Mouse (Mus musculus) limb, embryonic 11.5 days (tissue): ENCODE results near the gene Hormad2. TPM values are rescaled to one million over a fixed set of nuclear protein-coding genes. Genes with fewer than 3 reads are reported as not detected.

Experiments used
- ATAC-seq: fragments of 200-750 bp; cut with Nextera tagmentation; 2 replicates; pipeline ENCODE4 v1.8.0; 2017; ENCODE audit warnings: low read depth; ENCODE audit not compliant: insufficient number of reproducible peaks, low FRiP score, low TSS enrichment
- DNase-seq: peaks from one replicate; pipeline ENCODE4 v3.0.0-alpha.2; 2015; ENCODE audit warnings: low spot score
- H3K27ac ChIP-seq: fragments of 300-500 bp; sonication (generic); replicated peaks from 2 replicates; pipeline ENCODE4 v1.5.1; 2014; ENCODE audit warnings: low read depth, mild to moderate bottlenecking, low read length
- H3K27me3 ChIP-seq: fragments of 300-500 bp; sonication (generic); 2 replicates; pipeline ENCODE4 v1.6.1; 2014; ENCODE audit warnings: mild to moderate bottlenecking, low read length, mixed read lengths; ENCODE audit not compliant: control insufficient read depth, insufficient read depth
- H3K36me3 ChIP-seq: fragments of 300-500 bp; sonication (generic); 2 replicates; pipeline ENCODE4 v1.6.1; 2014; ENCODE audit warnings: mild to moderate bottlenecking, low read length, moderate library complexity, mixed read lengths; ENCODE audit not compliant: control insufficient read depth, insufficient read depth
- H3K4me1 ChIP-seq: fragments of 300-500 bp; sonication (generic); 2 replicates; pipeline ENCODE4 v1.6.1; 2014; ENCODE audit warnings: low read length, mixed read lengths; ENCODE audit not compliant: control insufficient read depth, insufficient read depth
- H3K4me2 ChIP-seq: fragments of 300-500 bp; sonication (generic); 2 replicates; pipeline ENCODE4 v1.6.1; 2014; ENCODE audit warnings: low read depth, mild to moderate bottlenecking, moderate library complexity; ENCODE audit not compliant: severe bottlenecking
- H3K4me3 ChIP-seq: fragments of 300-500 bp; sonication (generic); 2 replicates; pipeline ENCODE4 v1.5.1; 2014; ENCODE audit warnings: low read depth, low read length
- H3K9ac ChIP-seq: fragments of 300-500 bp; sonication (generic); 2 replicates; pipeline ENCODE4 v1.6.1; 2014; ENCODE audit warnings: mild to moderate bottlenecking, low read length
- H3K9me3 ChIP-seq: fragments of 300-500 bp; sonication (generic); 2 replicates; pipeline ENCODE4 v1.6.1; 2016; ENCODE audit warnings: low read length; ENCODE audit not compliant: control insufficient read depth
- WGBS: fragments of 180-500 bp; shearing (Covaris S2); extraction: QIAGEN DNeasy Blood & Tissue Kit; methylation state at CpG from one replicate; pipeline ENCODE4 v1.1.7; 2014; 5-methylcytosine and 5-hydroxymethylcytosine counted together
- polyA plus RNA-seq: library from polyadenylated mRNA; unstranded; fragments of >200 nt; fragmentation: Nextera tagmentation; extraction: Ambion mirVana; gene quantifications from 2 replicates; pipeline ENCODE4 v1.2.1, GENCODE M21; 2014

Gene Hormad2
- polyA plus RNA-seq, 1 experiment from 2014 or later, result 0.35 TPM

DNA sequence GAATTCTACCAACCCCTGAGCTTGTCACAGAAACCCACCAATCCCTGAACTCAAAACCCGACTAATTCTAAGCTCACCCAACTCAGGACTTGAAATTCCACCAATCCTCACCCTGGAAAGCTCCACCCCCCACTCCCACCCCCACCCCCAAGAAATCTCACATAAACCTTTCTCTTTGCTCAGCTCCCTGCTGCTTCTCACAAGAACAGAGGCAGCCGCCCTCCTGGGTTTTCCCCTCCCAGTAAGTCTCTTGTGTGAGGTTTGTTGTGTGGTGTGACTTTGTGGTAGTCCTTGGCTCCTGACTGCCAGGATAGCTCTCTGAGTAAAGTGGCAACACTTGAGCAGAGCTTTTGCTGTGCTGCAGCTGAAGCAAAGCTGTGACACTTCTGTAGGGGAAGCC, 22.0 kb upstream of the Hormad2 start:
- no peak for DNase-seq
- Histone ChIP-seq H3K27ac (no peak overlapping the region), H3K9me3 (no peaks in the 10 kb centered on the region), H3K4me2 (no peak overlapping the region), H3K27me3 (no peaks in the 10 kb centered on the region), H3K9ac (no peak overlapping the region), H3K4me1 (0 out of 2 replicates have a peak, but pooled peaks cover 2% of the 10 kb centered on the region), H3K36me3 (no peaks in the 10 kb centered on the region), H3K4me3 (no peak overlapping the region)
- ATAC-seq, result no peak
- WGBS, result 55% methylated on average over 2 of the region's 2 CpGs

DNA sequence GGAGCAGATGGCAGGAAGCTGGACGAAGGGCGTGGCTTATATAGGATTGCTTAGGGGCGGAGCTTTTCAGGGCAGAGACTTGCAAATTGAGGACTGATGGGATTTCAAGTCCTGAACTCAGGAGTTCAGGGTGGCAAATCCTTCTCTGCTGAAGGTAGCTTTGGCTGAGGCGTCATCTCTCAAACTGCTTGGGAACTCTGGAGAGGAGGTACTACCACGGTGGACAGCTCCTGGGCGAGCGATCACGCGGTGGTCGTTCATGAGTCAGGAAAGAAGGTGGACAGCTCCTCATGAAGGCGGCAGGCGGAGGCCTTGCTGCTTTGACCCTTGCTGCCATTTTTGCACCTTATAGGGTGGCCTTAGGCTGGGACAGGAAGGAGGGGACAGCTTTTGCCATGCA, 20.2 kb upstream of the Hormad2 start:
- DNase-seq (peak; percentile 66), ATAC-seq (no peak)
- Histone ChIP-seq H3K36me3 (no peaks in the 10 kb centered on the region), H3K9ac (no peak overlapping the region), H3K27me3 (no peaks in the 10 kb centered on the region), H3K27ac (no peak overlapping the region), H3K9me3 (no peaks in the 10 kb centered on the region), H3K4me3 (no peak overlapping the region), H3K4me1 (0 out of 2 replicates have a peak, but pooled peaks cover 2% of the 10 kb centered on the region), H3K4me2 (no peak overlapping the region)
- WGBS, result 11% methylated on average over 12 of the region's 12 CpGs

DNA sequence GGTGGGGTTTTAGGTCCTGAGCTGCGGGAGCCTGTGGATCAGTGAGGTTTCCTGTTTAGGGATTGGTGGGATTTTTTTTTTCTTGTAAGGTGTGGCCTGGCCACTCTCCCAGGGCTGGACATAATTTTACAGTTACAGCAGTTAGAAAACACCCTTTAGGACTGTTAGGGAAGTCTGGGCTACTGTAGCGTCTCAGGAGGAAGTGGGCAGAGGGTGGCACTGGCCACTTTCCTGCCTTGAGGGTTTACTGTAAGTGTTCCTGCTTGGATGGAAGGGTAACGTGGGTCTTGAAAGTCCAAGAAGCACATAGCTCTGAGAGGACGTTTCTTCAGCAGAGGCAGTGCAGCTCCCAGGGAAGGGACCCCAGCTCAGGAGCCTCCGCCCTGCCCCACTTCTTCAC, 19.7 kb upstream of the Hormad2 start:
- H3K9ac ChIP-seq, result no peak overlapping the region
- no peaks in the 10 kb centered on the region for H3K27me3 ChIP-seq
- ATAC-seq (no peak), DNase-seq (no peak)
- WGBS, result 63% methylated on average over 5 of the region's 5 CpGs
- no peak overlapping the region for H3K4me3 ChIP-seq
- H3K9me3 ChIP-seq, result no peaks in the 10 kb centered on the region
- H3K36me3 ChIP-seq, result no peaks in the 10 kb centered on the region
- no peak overlapping the region for H3K4me2 ChIP-seq
- H3K27ac ChIP-seq, result no peak overlapping the region
- H3K4me1 ChIP-seq, result 0 out of 2 replicates have a peak, but pooled peaks cover 2% of the 10 kb centered on the region

DNA sequence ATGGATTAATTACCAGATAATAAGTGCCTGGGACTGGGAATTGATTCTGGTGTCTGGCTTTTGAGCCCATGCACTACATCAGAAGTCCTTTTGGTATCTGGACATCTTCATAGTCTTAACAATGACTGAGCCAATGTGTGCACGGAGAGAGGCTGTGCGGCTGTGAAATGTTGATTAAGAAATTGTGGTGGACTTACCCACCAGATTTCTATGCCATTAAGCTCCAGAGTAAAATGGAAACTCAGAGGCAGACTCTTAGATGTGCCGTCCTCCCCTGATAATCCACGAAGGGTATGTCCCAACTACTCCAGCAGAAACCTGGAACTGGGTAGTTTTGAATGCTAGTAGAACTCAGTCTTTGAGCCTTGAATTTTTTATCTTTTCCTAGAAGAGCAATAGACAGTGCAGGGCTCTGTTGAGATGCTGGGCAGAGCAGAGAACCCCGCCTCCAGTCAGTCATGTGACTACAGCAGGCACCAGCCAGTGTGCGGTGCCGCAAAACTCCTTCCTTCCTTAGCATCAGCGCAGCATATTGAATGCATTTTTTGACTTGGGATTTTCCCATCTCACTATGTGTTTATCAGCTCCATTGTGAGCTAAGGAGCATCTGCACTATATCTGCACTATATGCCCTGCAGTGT, 14.1 kb upstream of the Hormad2 start:
- Histone ChIP-seq H3K9ac (no peak overlapping the region), H3K4me3 (no peak overlapping the region), H3K9me3 (no peaks in the 10 kb centered on the region), H3K27me3 (no peaks in the 10 kb centered on the region), H3K36me3 (no peaks in the 10 kb centered on the region), H3K4me1 (no peaks in the 10 kb centered on the region), H3K4me2 (no peak overlapping the region), H3K27ac (no peak overlapping the region)
- WGBS, result 83% methylated on average over 8 of the region's 8 CpGs
- no peak for ATAC-seq
- DNase-seq, result no peak

DNA sequence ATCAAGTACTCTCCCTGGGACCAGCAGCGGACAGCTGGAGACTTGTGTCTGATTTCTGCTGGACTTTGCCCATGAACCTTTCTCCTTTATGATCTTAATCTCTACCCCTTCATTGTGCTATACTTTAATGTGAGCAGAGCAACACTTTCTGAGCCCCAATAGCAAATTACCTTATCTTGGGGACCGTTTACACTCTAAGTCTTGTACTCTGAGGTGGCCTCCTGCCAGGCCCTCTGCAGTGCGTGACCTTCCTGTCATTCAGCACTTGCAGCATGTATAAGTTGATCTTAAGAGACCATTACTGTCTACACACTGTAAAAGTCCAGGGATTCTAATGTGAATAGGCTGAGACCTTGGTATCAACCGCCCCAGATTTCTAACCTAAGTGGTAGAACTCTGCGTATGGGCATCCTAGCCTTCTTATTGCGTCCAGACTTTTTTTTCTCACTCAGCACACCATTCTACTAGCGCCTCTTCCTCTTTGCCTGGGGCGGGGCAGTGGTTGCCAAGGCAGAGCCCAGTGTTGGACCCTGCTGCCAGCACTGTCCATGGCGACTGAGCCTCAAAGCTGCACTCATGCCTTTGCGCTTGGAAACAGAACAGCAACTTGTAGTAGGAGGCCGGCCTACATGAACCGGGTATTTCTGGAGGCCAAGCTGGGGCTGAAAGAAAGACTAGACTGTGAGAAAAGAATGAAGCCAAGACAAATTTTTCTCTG, 11.7 kb upstream of the Hormad2 start:
- Histone ChIP-seq H3K4me2 (no peak overlapping the region), H3K4me3 (no peak overlapping the region), H3K9me3 (no peaks in the 10 kb centered on the region), H3K27me3 (no peaks in the 10 kb centered on the region), H3K4me1 (no peaks in the 10 kb centered on the region), H3K27ac (no peak overlapping the region), H3K36me3 (no peaks in the 10 kb centered on the region), H3K9ac (no peak overlapping the region)
- no peak for ATAC-seq
- no peak for DNase-seq
- WGBS, result 85% methylated on average over 12 of the region's 12 CpGs

DNA sequence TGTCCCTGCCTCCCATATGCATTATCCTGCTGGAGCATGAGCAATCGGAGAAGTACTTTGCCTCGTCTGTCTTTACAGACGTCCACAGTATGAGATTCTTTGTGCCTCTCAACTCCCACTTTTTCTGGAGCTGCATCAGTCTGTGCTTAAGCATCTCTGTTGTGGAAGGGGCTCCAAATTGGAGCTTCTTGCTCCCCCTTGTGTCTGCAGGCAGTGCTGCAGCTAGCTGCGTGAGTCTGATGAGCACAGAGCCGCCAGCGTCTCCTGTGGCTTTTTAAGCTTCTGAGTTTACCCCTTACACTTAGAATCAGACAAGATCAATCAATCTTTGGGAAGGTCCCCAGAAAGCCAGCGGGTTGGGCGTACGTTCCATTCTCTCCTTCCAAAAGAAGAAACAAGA, 10.2 kb upstream of the Hormad2 start:
- ATAC-seq, result no peak
- H3K4me3 ChIP-seq, result no peak overlapping the region

DNA sequence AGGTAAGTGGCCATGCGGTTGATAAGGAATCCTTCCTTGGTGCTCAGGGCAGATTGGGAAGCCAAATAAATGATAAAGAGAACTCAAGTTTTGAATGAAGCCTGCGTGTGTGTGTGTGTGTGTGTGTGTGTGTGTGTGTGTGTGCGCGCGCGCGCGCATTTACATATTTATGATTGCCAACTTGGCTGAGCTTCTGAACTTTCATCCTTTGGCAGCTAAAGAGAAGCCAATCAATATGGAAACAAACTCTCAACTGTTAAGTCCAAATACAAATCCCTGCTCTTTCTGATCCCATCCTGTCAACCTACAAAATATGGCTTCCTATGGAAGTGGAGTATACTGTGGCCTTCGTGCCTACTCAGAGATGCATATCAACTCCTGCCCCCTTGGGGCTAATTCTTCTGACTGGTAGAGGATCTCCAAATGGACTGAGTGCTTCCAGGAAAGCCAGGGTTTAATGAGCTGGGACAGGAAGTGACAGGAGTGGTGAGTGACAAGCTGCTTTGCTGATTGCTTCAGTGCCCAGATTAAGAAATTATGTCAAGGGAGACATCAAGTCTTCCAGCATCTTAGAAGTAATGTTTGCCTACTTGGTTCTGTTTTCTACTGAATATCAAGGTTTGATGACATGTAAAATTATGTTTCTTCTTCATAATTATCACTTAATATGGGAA, 5.4 kb upstream of the Hormad2 start:
- Histone ChIP-seq H3K9me3 (no peaks in the 10 kb centered on the region), H3K36me3 (no peaks in the 10 kb centered on the region), H3K27ac (no peak overlapping the region), H3K4me2 (no peak overlapping the region), H3K27me3 (no peaks in the 10 kb centered on the region), H3K4me1 (no peaks in the 10 kb centered on the region), H3K4me3 (no peak overlapping the region), H3K9ac (no peak overlapping the region)
- DNase-seq (no peak), ATAC-seq (no peak)
- 90% methylated on average over 9 of the region's 9 CpGs for WGBS

More for the DNA sequence above, 10.2 kb upstream of the Hormad2 start:
- Histone ChIP-seq H3K27me3 (no peaks in the 10 kb centered on the region), H3K9me3 (no peaks in the 10 kb centered on the region), H3K36me3 (no peaks in the 10 kb centered on the region), H3K27ac (no peak overlapping the region), H3K4me2 (no peak overlapping the region), H3K4me1 (no peaks in the 10 kb centered on the region), H3K9ac (no peak overlapping the region)
- 19% methylated on average over 9 of the region's 9 CpGs for WGBS
- DNase-seq, result peak; percentile 77

DNA sequence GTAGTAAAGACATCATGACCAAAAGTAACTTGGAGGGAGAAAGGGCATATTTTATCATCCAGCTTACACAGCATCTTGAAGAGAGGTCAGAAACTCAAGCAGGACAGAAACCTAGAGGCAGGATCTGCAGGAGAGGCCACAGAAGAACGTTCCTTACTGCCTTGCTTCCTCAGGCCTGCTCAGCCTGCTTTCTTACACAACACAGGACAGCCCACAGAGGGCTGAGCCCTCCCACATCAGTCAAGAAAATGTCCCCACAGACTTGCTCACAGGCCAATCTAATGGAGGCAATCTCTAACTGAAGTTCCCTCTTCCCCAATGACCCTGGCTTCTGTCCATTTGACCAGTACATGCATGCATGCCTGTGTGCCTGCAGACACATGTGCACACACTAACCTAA, 1.4 kb upstream of the Hormad2 start:
- Histone ChIP-seq H3K9me3 (no peaks in the 10 kb centered on the region), H3K27me3 (no peaks in the 10 kb centered on the region), H3K4me1 (0 out of 2 replicates have a peak, but pooled peaks cover 2% of the 10 kb centered on the region), H3K4me2 (no peak overlapping the region), H3K4me3 (no peak overlapping the region), H3K9ac (no peak overlapping the region), H3K36me3 (no peaks in the 10 kb centered on the region), H3K27ac (no peak overlapping the region)
- 23% methylated on average over 1 of the region's 1 CpGs for WGBS
- DNase-seq (no peak), ATAC-seq (no peak)
